Mouse (Mus musculus) forebrain, embryonic 16.5 days (tissue): ENCODE data around the gene Xylt2. TPM values are rescaled to one million over a fixed set of nuclear protein-coding genes. Genes with fewer than 3 reads are reported as not detected.
"Not testable (repeated sequence)": the region's sequence is repeated elsewhere in the genome, so short reads cannot be mapped to it uniquely, and the experiment has no call there.

Source experiments
- ATAC-seq: fragments of 200-750 bp; cut with Nextera tagmentation; 2 replicates; pipeline ENCODE4 v1.8.0; 2017; ENCODE audit warnings: mild to moderate bottlenecking, moderate library complexity
- H3K27ac ChIP-seq: fragments of 300-500 bp; sonication (generic); 2 replicates; pipeline ENCODE4 v1.5.1; 2014; ENCODE audit warnings: low read length, control low read depth
- H3K27me3 ChIP-seq: fragments of 300-500 bp; sonication (generic); replicated peaks from 2 replicates; pipeline ENCODE4 v1.6.1; 2014; ENCODE audit warnings: low read length; ENCODE audit not compliant: control insufficient read depth, insufficient read depth
- H3K36me3 ChIP-seq: fragments of 300-500 bp; sonication (generic); 2 replicates; pipeline ENCODE4 v1.6.1; 2014; ENCODE audit not compliant: control insufficient read depth, insufficient read depth
- H3K4me1 ChIP-seq: fragments of 300-500 bp; sonication (generic); replicated peaks from 2 replicates; pipeline ENCODE4 v1.6.1; 2014; ENCODE audit warnings: low read length; ENCODE audit not compliant: control insufficient read depth, insufficient read depth
- H3K4me2 ChIP-seq: fragments of 300-500 bp; sonication (generic); 2 replicates; pipeline ENCODE4 v1.6.1; 2014; ENCODE audit warnings: mild to moderate bottlenecking, low read length, control low read depth
- H3K4me3 ChIP-seq: fragments of 300-500 bp; sonication (generic); replicated peaks from 2 replicates; pipeline ENCODE4 v1.5.1; 2014; ENCODE audit warnings: mild to moderate bottlenecking, low read length, control low read depth
- H3K9ac ChIP-seq: fragments of 300-500 bp; sonication (generic); replicated peaks from 2 replicates; pipeline ENCODE4 v1.6.1; 2014; ENCODE audit warnings: low read depth, low read length, control low read depth
- H3K9me3 ChIP-seq: fragments of 300-500 bp; sonication (generic); 2 replicates; pipeline ENCODE4 v1.6.1; 2016; ENCODE audit warnings: low read length; ENCODE audit not compliant: control insufficient read depth
- WGBS: fragments of 180-500 bp; shearing (Covaris S2); extraction: QIAGEN DNeasy Blood & Tissue Kit; methylation state at CpG from one replicate; pipeline ENCODE4 v1.1.7; 2014; 5-methylcytosine and 5-hydroxymethylcytosine counted together
- polyA plus RNA-seq: library from polyadenylated mRNA; unstranded; fragments of >200 nt; fragmentation: Nextera tagmentation; extraction: Ambion mirVana; gene quantifications from 2 replicates; pipeline ENCODE4 v1.2.1, GENCODE M21; 2015

Gene Xylt2
- polyA plus RNA-seq, 1 experiment from 2014 or later = 8.1 TPM

DNA sequence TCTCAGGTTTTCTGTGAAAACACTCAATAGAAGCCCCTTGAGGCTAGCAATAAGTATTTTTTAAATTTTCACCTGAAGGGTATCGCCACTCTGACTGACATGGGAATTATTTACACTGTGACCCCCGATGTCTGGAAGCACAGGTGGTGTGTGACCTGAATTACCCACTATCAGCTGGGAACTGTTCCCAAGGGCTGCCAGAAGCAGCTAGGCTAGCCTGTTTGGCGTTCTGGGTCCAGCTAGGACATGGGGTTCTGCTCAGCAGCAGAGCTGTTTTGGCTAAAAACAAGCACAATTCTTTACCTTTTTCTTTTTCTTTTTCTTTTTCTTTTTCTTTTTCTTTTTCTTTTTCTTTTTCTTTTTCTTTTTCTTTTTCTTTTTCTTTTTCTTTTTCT, 24.9 kb upstream of the Xylt2 start:
- no peak for ATAC-seq
- Histone ChIP-seq H3K9me3 (no peaks in the 10 kb centered on the region), H3K27ac (no peak overlapping the region), H3K4me1 (peaks cover 4% of the 10 kb centered on the region; the same call in 1 of the 2 replicates), H3K4me3 (no peak overlapping the region), H3K4me2 (no peak overlapping the region), H3K36me3 (no peaks in the 10 kb centered on the region), H3K27me3 (no peaks in the 10 kb centered on the region), H3K9ac (no peak overlapping the region)
- 70% methylated on average over 3 of the region's 3 CpGs for WGBS

DNA sequence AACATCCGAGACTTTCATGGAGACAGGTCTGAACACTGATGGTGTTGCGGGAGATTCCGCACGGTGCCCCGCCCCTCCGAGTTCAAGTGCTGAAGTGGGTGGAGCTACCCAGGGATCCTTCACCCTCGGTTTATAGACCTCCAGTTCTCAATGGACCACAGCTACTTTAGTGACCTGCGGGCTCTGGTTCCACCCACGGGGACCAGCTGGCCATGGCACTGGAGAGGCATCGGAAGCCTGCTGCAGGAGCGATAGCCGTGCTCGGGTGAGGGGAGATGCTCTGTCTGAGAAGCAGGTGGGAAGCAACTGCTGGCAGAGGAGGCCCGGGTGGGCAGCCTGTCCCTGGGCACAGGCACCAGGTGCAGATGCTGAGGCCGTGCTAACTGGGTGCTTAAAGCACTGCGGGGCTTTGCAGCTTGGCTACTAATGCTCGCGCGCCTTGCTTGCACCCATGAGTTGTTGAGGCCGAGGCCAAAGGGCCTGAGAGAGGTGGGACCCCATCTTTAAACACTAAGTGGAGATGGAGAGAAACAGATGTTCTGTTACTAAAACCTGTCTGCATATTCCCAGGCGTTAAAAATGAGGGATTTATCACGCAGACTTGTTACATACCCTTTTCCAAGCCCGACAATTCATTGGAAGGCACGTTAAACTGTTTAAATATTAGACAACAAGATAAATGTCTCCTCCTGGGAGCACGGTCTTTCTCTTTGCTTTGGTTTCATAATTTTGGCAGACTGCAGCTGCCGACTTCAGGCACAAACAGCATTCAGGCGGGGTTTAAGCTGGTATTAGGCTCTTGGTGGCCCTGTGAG, 24.3 kb upstream of the Xylt2 start:
- Histone ChIP-seq H3K4me3 (no peak overlapping the region), H3K9ac (no peak overlapping the region), H3K36me3 (no peaks in the 10 kb centered on the region), H3K4me1 (peaks cover 4% of the 10 kb centered on the region; the same call in 1 of the 2 replicates), H3K4me2 (no peak overlapping the region), H3K27me3 (no peaks in the 10 kb centered on the region), H3K27ac (no peak overlapping the region), H3K9me3 (no peaks in the 10 kb centered on the region)
- ATAC-seq = no peak
- 68% methylated on average over 27 of the region's 27 CpGs for WGBS

DNA sequence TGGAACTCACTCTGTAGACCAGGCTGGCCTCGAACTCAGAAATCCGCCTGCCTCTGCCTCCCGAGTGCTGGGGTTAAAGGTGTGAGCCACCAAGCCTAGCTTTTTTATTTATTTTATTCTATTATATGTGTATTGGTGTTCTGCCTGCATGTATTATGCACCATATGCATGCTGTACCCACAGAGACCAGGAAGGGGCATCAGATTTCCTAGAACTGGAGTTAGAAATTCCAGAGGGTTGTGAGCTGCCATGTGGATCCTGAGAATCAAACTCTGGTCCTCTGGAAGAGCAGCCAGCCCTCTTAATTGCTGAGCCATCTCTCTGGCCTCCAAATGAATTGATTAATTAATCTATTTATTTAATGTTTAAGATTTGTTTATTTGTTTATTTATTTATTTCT, 22.1 kb upstream of the Xylt2 start:
- Histone ChIP-seq H3K4me1 (0 out of 2 replicates have a peak, but pooled peaks cover 2% of the 10 kb centered on the region), H3K27me3 (no peaks in the 10 kb centered on the region), H3K36me3 (no peaks in the 10 kb centered on the region), H3K27ac (no peak overlapping the region), H3K4me2 (no peak overlapping the region), H3K4me3 (no peak overlapping the region), H3K9me3 (no peaks in the 10 kb centered on the region), H3K9ac (no peak overlapping the region)
- WGBS = 94% methylated on average over 3 of the region's 3 CpGs
- no peak for ATAC-seq

DNA sequence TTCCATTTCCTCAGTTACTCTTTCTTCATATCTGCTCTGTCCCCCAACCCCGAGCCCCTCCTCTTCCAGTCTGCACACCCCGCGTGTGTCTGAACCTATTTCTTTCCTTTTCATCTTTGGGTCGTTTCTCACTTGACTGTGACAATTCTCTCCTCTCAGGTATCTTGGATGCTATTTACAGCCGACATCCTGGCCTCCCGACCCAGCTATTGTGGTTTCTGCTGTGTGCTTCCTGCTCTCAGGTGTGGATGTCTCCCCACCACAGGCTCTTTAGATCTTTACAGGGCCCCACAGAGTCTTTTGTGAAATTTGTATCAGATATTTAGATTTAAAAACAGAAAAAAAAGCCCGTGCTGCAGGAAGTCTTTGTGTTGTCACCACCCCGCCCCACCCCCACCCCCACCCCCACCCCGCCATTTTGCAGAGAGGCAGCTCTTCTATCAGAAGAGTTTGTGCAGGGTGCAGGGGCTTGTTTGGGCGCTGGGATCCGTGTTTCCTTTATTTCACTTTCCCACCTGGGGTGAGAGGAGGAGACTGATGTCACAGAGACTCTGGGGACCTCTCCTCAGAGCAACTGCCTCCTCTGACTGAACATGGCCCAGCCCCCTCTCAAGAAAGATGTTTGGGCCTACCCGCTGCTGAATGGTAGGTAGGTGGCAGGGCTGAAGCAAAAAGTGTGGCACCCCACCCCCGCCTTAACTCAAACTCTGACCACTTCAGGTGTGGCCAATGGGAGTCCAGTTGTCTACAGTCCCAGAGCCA, 20.6 kb upstream of the Xylt2 start:
- WGBS = 50% methylated on average over 13 of the region's 13 CpGs
- ATAC-seq = no peak
- H3K9ac ChIP-seq = no peak overlapping the region
- H3K4me3 ChIP-seq = no peak overlapping the region
- H3K4me2 ChIP-seq = no peak overlapping the region
- H3K36me3 ChIP-seq = no peaks in the 10 kb centered on the region
- no peaks in the 10 kb centered on the region for H3K27me3 ChIP-seq
- H3K4me1 ChIP-seq = no peaks in the 10 kb centered on the region
- no peaks in the 10 kb centered on the region for H3K9me3 ChIP-seq
- no peak overlapping the region for H3K27ac ChIP-seq

- 93% methylated on average over 2 of the region's 2 CpGs for WGBS
- no peak overlapping the region for H3K4me3 ChIP-seq
- H3K4me2 ChIP-seq = no peak overlapping the region
- no peak overlapping the region for H3K27ac ChIP-seq
- no peaks in the 10 kb centered on the region for H3K4me1 ChIP-seq
- H3K27me3 ChIP-seq = no peaks in the 10 kb centered on the region
- no peaks in the 10 kb centered on the region for H3K36me3 ChIP-seq
- H3K9ac ChIP-seq = no peak overlapping the region
- no peaks in the 10 kb centered on the region for H3K9me3 ChIP-seq
- no peak for ATAC-seq
Observed at GRCm38 (mm10) chr11:94697140-94697539, 19.8 kb upstream of the Xylt2 start.

GRCm38 (mm10) chr11:94695508-94695907, 18.2 kb upstream of the Xylt2 start:
- Histone ChIP-seq H3K36me3 (no peaks in the 10 kb centered on the region), H3K4me2 (no peak overlapping the region), H3K9me3 (no peaks in the 10 kb centered on the region), H3K4me1 (no peaks in the 10 kb centered on the region), H3K27me3 (no peaks in the 10 kb centered on the region), H3K27ac (no peak overlapping the region), H3K4me3 (no peak overlapping the region), H3K9ac (no peak overlapping the region)
- WGBS = 84% methylated on average over 6 of the region's 6 CpGs
- no peak for ATAC-seq

GRCm38 (mm10) chr11:94692502-94692901, 15.2 kb upstream of the Xylt2 start:
- not testable (repeated sequence) for H3K27ac ChIP-seq, ATAC-seq, H3K9ac ChIP-seq, H3K27me3 ChIP-seq, H3K4me2 ChIP-seq, H3K9me3 ChIP-seq, H3K36me3 ChIP-seq, H3K4me1 ChIP-seq, H3K4me3 ChIP-seq

GRCm38 (mm10) chr11:94687178-94687577, 9.9 kb upstream of the Xylt2 start:
- no peaks in the 10 kb centered on the region for H3K4me1 ChIP-seq
- WGBS = 84% methylated on average over 6 of the region's 6 CpGs

GRCm38 (mm10) chr11:94682427-94682826, 5.1 kb upstream of the Xylt2 start:
- 90% methylated on average over 7 of the region's 7 CpGs for WGBS
- ATAC-seq = no peak
- Histone ChIP-seq H3K4me1 (peaks cover 6% of the 10 kb centered on the region), H3K9me3 (no peaks in the 10 kb centered on the region), H3K9ac (no peak overlapping the region), H3K4me3 (no peak overlapping the region), H3K27me3 (no peaks in the 10 kb centered on the region), H3K36me3 (no peaks in the 10 kb centered on the region), H3K4me2 (no peak overlapping the region), H3K27ac (no peak overlapping the region)

More at GRCm38 (mm10) chr11:94687178-94687577, 9.9 kb upstream of the Xylt2 start:
- H3K27ac ChIP-seq = no peak overlapping the region
- H3K4me2 ChIP-seq = no peak overlapping the region
- H3K9me3 ChIP-seq = no peaks in the 10 kb centered on the region
- no peak for ATAC-seq
- no peak overlapping the region for H3K9ac ChIP-seq
- H3K27me3 ChIP-seq = no peaks in the 10 kb centered on the region
- no peaks in the 10 kb centered on the region for H3K36me3 ChIP-seq
- no peak overlapping the region for H3K4me3 ChIP-seq
